Mouse (Mus musculus) kidney, postnatal 14 days (tissue): ENCODE measurements around the gene Vsig10l.

ENCODE experiments used
- DNase-seq: peaks from one replicate; pipeline ENCODE4 v3.0.0; 2022; ENCODE audit warnings: mixed read lengths

Vsig10l gene

GRCm38 (mm10) chr7:43463976-43464375, 1.0 kb downstream of the Vsig10l start:
- no peak for DNase-seq

- DNase-seq, result peak; percentile 27
Measured at GRCm38 (mm10) chr7:43464864-43465343, 2.0 kb downstream of the Vsig10l start.

GRCm38 (mm10) chr7:43465344-43466098, 2.6 kb downstream of the Vsig10l start:
- peak; percentile 95 for DNase-seq

DNA sequence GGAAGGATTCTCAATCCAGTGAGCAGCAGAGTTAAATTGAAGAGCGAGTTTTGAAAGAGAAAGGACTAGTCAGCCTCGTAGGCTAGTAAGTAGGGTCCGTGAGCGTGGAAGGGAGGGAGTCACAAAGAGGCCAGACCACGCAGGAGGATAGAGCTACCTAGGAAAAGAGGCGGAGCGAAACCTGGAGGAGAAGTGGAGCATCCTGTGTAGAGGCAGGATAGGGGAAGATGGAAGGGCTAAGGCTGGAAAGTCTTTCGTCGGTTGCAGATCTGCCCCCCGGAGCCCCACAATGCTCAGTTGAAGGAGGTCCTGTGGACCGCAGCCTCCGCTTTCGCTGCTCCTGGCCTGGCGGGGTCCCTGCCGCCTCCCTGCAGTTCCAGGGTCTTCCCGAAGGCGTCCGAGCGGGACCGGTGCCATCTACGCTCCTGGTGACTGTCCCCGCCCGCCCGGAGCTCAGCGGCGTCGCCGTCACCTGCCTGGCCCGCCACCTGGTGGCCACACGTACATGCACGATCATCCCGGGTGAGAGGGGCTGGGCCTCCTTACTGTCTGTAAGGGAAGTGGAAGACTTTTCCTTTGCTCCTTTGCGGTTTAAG, 3.2 kb downstream of the Vsig10l start:
- DNase-seq, result peak; percentile 88

DNA sequence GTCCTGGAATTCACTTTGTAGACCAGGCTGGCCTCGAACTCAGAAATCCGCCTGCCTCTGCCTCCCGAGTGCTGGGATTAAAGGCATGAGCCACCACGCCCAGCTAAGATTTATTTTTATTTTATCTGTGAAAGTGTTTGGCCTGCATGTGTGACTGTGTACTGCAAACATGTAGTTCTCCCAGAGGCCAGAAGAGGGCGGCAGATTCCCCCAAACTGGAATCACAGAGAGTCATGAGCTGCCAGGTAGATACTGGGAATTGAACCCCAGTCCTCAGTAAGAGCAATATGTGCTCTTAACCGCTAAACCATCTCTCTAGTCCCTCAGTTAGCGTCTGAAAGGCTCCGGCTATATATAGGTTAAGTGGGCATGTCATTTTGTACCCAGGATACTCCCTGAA, 7.4 kb downstream of the Vsig10l start:
- peak; percentile 33 for DNase-seq

DNA sequence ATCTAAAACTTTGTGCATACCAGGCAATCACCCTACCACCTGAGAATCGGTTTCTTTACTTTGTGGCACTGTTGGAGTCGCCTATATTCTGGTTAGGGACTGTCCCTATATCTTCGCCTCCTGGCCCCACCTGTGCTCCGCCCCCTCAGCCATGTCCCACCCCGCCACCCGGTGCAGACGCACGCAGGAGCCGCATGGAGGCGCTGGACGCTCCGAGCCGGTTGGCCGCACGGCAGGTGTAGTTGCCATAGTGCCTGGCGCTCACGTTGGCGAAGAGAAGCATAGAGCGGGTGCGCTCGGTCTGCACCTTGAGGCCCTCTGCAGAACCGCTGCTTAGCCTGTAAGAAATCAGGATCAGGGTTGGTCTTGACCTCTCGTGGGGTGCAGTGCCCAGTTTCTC, 12.8 kb downstream of the Vsig10l start:
- no peak for DNase-seq

- no peak for DNase-seq
Measured at GRCm38 (mm10) chr7:43476376-43476775, 13.4 kb downstream of the Vsig10l start.

GRCm38 (mm10) chr7:43481191-43481590, 18.2 kb downstream of the Vsig10l start:
- no peak for DNase-seq

DNA sequence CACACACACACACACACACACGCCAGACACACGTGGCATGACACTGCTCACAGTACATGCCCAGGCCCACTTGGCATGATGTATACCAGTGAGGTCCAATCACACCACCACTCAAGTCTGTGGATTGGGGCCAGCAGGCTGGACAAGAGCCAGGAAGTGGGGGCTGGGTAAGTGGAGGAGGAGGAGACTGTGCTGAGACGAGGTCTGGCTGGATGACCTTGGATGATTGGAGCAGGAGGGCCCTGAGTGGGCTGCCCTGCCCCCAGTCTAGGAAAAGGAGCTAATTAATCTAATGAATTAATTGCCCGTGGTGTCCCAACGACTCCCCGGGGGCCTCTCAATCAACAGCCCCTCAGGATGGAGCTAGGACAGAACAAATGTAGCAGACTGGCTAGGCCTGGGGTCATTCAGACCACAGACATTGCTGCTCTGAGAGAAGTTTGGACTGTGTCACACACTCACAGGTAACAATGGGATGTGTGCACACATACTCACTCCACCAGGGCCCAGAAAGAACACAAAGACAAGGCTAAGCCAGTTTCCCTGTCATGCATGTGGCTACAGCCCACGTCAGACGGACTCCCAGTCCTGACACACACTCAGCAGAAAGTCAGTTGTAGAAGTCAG, 19.3 kb downstream of the Vsig10l start:
- peak; percentile 37 for DNase-seq

DNA sequence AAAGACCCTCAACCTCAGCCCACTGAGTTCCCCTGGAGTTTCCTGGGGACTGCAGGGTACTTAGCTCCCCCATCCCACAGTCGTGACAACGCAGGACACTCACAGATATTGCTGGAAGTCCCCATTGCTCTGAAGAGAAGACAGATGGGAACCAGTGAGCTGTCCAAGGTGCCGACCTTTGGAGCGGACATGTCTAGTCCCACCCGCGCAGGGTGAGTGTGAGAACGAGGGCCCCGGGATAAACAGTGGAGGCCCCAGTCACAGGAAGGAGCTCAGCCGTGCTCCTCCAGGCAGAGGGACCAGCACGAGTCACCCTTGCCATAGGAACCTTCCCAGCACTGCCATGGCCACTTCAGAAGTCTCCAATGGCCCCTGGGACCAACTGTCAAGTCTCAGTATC, 20.3 kb downstream of the Vsig10l start:
- DNase-seq, result peak; percentile 24

- no peak for DNase-seq
Measured at GRCm38 (mm10) chr7:43488646-43489045, 25.7 kb downstream of the Vsig10l start.

- no peak for DNase-seq
Measured at GRCm38 (mm10) chr7:43489631-43490125, 26.7 kb downstream of the Vsig10l start, which contains the start of gene Iglon5. Gene Iglon5, minus strand, starts transcription at chr7:43490075.

- peak; percentile 45 for DNase-seq
Measured at GRCm38 (mm10) chr7:43490182-43490584, 27.2 kb downstream of the Vsig10l start.

- DNase-seq, result no peak
Measured at GRCm38 (mm10) chr7:43490861-43491260, 27.9 kb downstream of the Vsig10l start.

GRCm38 (mm10) chr7:43495343-43496021, 32.5 kb downstream of the Vsig10l start:
- peak; percentile 56 for DNase-seq

GRCm38 (mm10) chr7:43511707-43512478, 48.9 kb downstream of the Vsig10l start:
- DNase-seq, result no peak

GRCm38 (mm10) chr7:43512519-43512918, 49.6 kb downstream of the Vsig10l start:
- DNase-seq, result no peak

GRCm38 (mm10) chr7:43515076-43515475, 52.1 kb downstream of the Vsig10l start:
- DNase-seq, result no peak

GRCm38 (mm10) chr7:43518341-43518740, 55.4 kb downstream of the Vsig10l start:
- no peak for DNase-seq
